Mouse (Mus musculus) stomach, postnatal 0 days (tissue): Measurements from ENCODE around the gene Prr13. TPM values are rescaled to one million over a fixed set of nuclear protein-coding genes. Genes with fewer than 3 reads are reported as not detected.

Experiments
- ATAC-seq: fragments of 200-750 bp; cut with Nextera tagmentation; 2 replicates; pipeline ENCODE4 v1.8.0; 2017; ENCODE audit not compliant: low FRiP score, low TSS enrichment
- DNase-seq: peaks from one replicate; pipeline ENCODE4 v3.0.0-alpha.2; 2016; ENCODE audit warnings: low spot score
- H3K27ac ChIP-seq: fragments of 300-500 bp; sonication (generic); replicated peaks from 2 replicates; pipeline ENCODE4 v1.5.1; 2014; ENCODE audit warnings: mild to moderate bottlenecking, control low read depth
- H3K27me3 ChIP-seq: fragments of 300-500 bp; sonication (generic); 2 replicates; pipeline ENCODE4 v1.6.1; 2014; ENCODE audit warnings: low read length; ENCODE audit not compliant: control insufficient read depth, insufficient read depth
- H3K36me3 ChIP-seq: fragments of 300-500 bp; sonication (generic); 2 replicates; pipeline ENCODE4 v1.6.1; 2014; ENCODE audit warnings: low read length, mixed read lengths; ENCODE audit not compliant: control insufficient read depth, insufficient read depth
- H3K4me1 ChIP-seq: fragments of 300-500 bp; sonication (generic); replicated peaks from 2 replicates; pipeline ENCODE4 v1.6.1; 2014; ENCODE audit warnings: antibody characterized with exemption; ENCODE audit not compliant: control insufficient read depth, insufficient read depth
- H3K4me2 ChIP-seq: fragments of 300-500 bp; sonication (generic); replicated peaks from 2 replicates; pipeline ENCODE4 v1.6.1; 2014; ENCODE audit warnings: low read depth, mild to moderate bottlenecking, control low read depth, moderate library complexity
- H3K4me3 ChIP-seq: fragments of 300-500 bp; sonication (generic); 2 replicates; pipeline ENCODE4 v1.5.1; 2014; ENCODE audit warnings: low read depth, low read length, control low read depth
- H3K9ac ChIP-seq: fragments of 300-500 bp; sonication (generic); 2 replicates; pipeline ENCODE4 v1.6.1; 2014; ENCODE audit warnings: mild to moderate bottlenecking, low read length, control low read depth, mixed read lengths
- H3K9me3 ChIP-seq: fragments of 300-500 bp; sonication (generic); 2 replicates; pipeline ENCODE4 v1.6.1; 2016; ENCODE audit warnings: low read length; ENCODE audit not compliant: control insufficient read depth
- CTCF ChIP-seq: IDR thresholded peaks from 2 replicates; pipeline ENCODE4 v1.5.1; 2016; ENCODE audit warnings: antibody characterized with exemption, low read depth, mild to moderate bottlenecking, moderate library complexity
- EP300 ChIP-seq: optimal IDR thresholded peaks from 2 replicates; pipeline ENCODE3; 2016; ENCODE audit warnings: antibody characterized with exemption
- WGBS: fragments of 180-500 bp; shearing (Covaris S2); extraction: QIAGEN DNeasy Blood & Tissue Kit; methylation state at CpG from one replicate; pipeline ENCODE4 v1.1.7; 2014; 5-methylcytosine and 5-hydroxymethylcytosine counted together
- polyA plus RNA-seq: library from polyadenylated mRNA; unstranded; fragments of >200 nt; fragmentation: Nextera tagmentation; extraction: Ambion mirVana; gene quantifications from 2 replicates; pipeline ENCODE4 v1.2.1, GENCODE M21; 2015

Prr13 gene
- polyA plus RNA-seq, 1 experiment from 2014 or later = 339 TPM

DNA sequence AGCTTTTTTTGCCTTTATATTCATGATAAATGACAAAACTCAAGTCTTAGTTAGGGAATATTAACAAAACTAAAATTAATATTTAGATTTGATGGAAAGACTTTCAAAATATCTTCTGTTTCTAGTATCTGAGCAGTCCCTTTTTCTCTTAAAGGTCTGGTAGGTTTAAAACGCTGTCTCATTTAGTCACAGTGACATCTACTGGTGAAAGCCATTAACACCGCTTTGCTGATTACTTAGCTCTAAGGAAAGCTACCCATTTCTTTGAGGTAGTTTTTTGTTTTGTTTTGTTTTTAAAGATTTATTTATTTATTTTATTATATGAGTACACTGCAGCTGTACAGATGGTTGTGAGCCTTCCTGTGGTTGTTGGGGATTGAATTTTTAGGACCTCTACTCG is 37.4 kb upstream of the Prr13 start:
- Histone ChIP-seq H3K9me3 (no peaks in the 10 kb centered on the region), H3K27me3 (no peaks in the 10 kb centered on the region), H3K27ac (no peak overlapping the region), H3K36me3 (no peaks in the 10 kb centered on the region), H3K4me2 (no peak overlapping the region), H3K4me3 (no peak overlapping the region), H3K4me1 (no peaks in the 10 kb centered on the region), H3K9ac (no peak overlapping the region)
- DNase-seq (no peak), ATAC-seq (0 out of 2 replicates have a peak, but pooled peaks have one; percentile 56)
- 55% methylated on average over 3 of the region's 3 CpGs for WGBS
- TF ChIP-seq EP300 (no peak), CTCF (peak; percentile 83)

DNA sequence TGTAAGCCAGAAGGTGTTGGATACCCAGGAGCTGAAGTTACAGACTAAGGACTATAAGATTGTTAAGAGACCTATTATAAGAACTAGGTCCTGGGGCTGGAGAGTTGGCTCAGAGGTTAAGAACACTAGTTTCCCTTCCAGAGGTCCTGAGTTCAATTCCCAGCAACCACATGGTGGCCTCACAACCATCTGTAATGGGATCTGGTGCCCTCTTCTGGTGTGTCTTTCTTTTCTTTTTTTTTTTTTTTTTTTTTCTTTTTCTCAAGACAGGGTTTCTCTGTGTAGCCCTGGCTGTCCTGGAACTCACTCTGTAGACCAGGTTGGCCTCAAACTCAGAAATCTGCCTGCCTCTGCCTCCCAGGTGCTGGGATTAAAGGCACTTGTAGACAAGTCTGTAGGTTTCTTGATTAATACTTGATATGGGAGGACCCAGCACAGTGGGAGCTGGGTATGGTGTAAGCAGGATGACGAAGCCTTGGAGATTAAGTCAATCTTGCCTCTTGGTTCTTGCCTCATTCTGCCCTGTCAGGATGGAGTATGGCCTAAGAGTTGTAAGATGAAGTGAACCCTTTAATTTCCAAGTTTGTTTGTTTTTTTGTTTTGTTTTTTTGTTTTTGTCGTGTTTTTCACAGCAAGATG is 35.1 kb upstream of the Prr13 start:
- no peak for TF ChIP-seq EP300
- no peak for TF ChIP-seq CTCF
- no peak overlapping the region for H3K9ac ChIP-seq
- no peaks in the 10 kb centered on the region for H3K36me3 ChIP-seq
- DNase-seq (no peak), ATAC-seq (no peak)
- H3K27me3 ChIP-seq = no peaks in the 10 kb centered on the region
- no peaks in the 10 kb centered on the region for H3K9me3 ChIP-seq
- no peak overlapping the region for H3K4me3 ChIP-seq
- H3K27ac ChIP-seq = no peak overlapping the region
- no peaks in the 10 kb centered on the region for H3K4me1 ChIP-seq
- H3K4me2 ChIP-seq = no peak overlapping the region
- WGBS = 95% methylated on average over 2 of the region's 2 CpGs

DNA sequence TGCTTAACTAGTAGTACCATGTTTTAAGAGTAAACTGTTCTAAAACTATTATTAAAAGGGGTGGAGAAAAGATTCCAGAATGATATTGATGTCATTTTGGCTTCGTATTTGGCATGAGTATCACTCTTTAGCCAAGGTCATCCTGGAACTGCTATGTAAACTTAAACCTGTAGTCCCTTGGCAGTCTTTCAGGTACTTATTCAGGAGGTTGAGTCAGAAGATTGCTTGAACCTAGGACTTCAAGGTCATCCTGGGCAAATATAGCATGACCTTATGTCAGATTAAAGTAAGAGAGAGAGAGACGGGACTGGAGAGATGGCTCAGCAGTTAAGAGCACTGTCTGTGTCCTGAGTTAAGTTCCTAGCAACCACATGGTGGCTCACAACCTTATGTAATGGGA is 34.2 kb upstream of the Prr13 start:
- WGBS = 80% methylated on average over 2 of the region's 2 CpGs

DNA sequence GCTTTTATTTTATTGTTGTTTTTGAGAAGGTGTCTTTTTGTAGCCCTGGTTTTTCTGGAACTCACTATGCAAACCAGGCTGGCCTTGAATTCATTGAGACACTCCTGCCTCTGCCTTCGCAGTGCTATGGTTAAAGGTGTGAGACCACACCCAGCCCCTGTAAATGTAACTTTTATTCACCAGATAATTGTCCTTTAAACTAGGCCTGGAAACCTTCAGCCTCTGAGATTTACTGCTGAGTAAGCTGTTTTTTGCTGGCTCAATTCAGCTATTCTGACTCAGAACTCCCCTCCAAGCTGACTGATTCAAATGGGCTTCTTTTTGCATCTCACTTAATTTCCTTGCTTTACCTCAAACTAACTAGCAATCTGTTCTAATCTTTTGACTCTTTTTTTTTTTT is 31.9 kb upstream of the Prr13 start:
- Histone ChIP-seq H3K9me3 (no peaks in the 10 kb centered on the region), H3K27me3 (no peaks in the 10 kb centered on the region), H3K36me3 (peaks cover 6% of the 10 kb centered on the region), H3K9ac (no peak overlapping the region), H3K4me2 (no peak overlapping the region), H3K4me3 (no peak overlapping the region), H3K27ac (no peak overlapping the region), H3K4me1 (no peaks in the 10 kb centered on the region)
- DNase-seq = no peak
- 85% methylated on average over 1 of the region's 1 CpGs for WGBS
- TF ChIP-seq EP300 (no peak), CTCF (no peak)
- ATAC-seq = no peak

More for the DNA sequence above, 34.2 kb upstream of the Prr13 start:
- TF ChIP-seq EP300 = no peak
- no peak for TF ChIP-seq CTCF
- Histone ChIP-seq H3K36me3 (no peaks in the 10 kb centered on the region), H3K9me3 (no peaks in the 10 kb centered on the region), H3K4me2 (no peak overlapping the region), H3K27me3 (no peaks in the 10 kb centered on the region), H3K4me3 (no peak overlapping the region), H3K27ac (no peak overlapping the region), H3K9ac (no peak overlapping the region), H3K4me1 (no peaks in the 10 kb centered on the region)
- DNase-seq (no peak), ATAC-seq (no peak)

DNA sequence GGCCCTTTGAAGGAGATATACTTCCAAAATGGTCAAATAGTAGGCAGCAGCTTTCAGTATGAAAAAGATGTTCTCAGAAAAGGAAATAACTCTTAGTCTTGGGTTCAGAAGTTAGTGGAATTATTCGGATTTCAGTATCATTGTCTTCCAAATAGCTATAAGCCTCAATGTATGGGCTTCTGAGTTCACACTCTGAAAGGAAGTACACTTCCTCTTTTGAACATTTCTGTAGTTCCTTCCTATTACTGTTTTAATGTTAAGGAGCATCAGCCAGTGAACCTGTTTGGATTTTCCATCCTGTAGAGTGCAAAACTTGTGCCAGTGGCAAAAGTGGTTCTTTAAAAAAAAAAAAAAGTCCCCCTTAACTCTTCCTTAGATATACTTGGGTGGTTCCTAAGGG is 26.8 kb upstream of the Prr13 start:
- Histone ChIP-seq H3K27ac (no peak overlapping the region), H3K36me3 (peaks cover 10% of the 10 kb centered on the region), H3K27me3 (no peaks in the 10 kb centered on the region), H3K9ac (no peak overlapping the region), H3K9me3 (no peaks in the 10 kb centered on the region), H3K4me2 (no peak overlapping the region), H3K4me1 (no peaks in the 10 kb centered on the region), H3K4me3 (no peak overlapping the region)
- ATAC-seq = no peak
- DNase-seq = no peak
- TF ChIP-seq EP300 = no peak
- no peak for TF ChIP-seq CTCF
- WGBS = 85% methylated on average over 1 of the region's 1 CpGs

DNA sequence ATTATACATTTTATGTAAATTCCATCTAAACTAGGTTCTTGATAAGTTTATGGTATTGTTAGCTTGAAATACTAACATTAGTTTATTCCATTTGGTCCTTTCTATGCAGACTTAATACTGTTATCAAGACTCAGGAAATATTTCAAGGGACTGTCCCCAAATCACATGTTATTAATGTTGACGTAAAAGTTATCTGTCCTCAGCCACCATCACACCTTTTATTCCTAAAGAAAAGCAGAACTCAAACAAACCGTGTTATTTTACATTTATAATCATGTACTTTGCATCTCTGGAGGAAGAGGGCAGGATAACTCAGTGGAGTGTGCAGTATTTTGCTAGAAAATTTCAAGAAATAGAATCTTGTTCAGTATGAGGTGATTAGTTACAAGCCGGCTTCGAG is 25.7 kb upstream of the Prr13 start:
- Histone ChIP-seq H3K36me3 (peaks cover 10% of the 10 kb centered on the region), H3K4me2 (no peak overlapping the region), H3K27ac (no peak overlapping the region), H3K9ac (no peak overlapping the region), H3K27me3 (no peaks in the 10 kb centered on the region), H3K4me1 (no peaks in the 10 kb centered on the region), H3K9me3 (no peaks in the 10 kb centered on the region), H3K4me3 (no peak overlapping the region)
- 89% methylated on average over 4 of the region's 4 CpGs for WGBS
- DNase-seq = no peak
- TF ChIP-seq EP300 (no peak), CTCF (no peak)
- ATAC-seq = no peak
